Mouse (Mus musculus): Measurements from ENCODE around the gene Ccnjl. TPM values are rescaled to one million over a fixed set of nuclear protein-coding genes. Genes with fewer than 3 reads are reported as not detected.

Gene Ccnjl
- total RNA-seq, 2 experiments from 2014 or later: not detected

DNA sequence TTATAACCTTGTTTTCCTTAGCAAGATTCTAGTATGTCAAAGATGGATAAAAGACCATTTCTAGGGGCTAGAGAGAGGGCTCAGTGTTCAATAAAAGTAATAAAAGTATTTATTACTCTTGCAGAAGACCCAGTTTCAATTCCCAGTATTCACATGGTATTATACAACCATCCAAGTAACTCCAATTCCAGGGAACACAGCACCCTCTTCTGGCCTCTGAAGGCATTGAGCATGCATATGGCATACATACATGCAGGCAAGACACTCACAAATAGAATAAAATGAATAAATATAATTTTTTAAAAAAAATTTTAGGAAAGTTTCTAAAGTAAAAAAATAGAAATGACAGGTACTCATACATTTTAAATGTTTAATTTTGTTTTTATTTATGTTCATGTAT lies 10.5 kb upstream of the Ccnjl start:
- no peak for ATAC-seq (replicated peaks; ENCODE audit: low FRiP score, poor library complexity, severe bottlenecking)

- no peak for ATAC-seq (replicated peaks; ENCODE audit: low FRiP score, poor library complexity, severe bottlenecking)
These were observed 9.8 kb upstream of the Ccnjl start for GRCm38 (mm10) chr11:43518821-43519220.

DNA sequence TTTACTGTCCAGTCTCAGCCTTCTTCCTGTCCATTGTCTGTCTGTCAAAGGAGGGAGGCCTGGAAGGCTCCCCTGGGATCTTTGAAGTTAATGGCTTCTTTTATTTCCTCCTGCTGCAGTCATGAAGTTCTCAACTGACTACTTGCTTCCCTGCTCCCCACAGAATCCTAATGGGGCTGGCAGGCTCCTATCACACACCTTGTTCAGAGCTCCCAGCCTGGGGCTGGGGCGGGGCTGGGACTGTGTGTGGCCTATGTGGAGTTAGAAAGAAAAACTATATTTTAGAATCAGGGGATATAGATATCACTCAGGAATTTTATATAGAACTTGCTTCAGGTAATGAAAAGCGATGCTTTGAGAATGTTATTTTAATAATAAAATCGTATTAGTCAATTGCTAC lies 8.1 kb upstream of the Ccnjl start:
- ATAC-seq (replicated peaks; ENCODE audit: low FRiP score, poor library complexity, severe bottlenecking): no peak

DNA sequence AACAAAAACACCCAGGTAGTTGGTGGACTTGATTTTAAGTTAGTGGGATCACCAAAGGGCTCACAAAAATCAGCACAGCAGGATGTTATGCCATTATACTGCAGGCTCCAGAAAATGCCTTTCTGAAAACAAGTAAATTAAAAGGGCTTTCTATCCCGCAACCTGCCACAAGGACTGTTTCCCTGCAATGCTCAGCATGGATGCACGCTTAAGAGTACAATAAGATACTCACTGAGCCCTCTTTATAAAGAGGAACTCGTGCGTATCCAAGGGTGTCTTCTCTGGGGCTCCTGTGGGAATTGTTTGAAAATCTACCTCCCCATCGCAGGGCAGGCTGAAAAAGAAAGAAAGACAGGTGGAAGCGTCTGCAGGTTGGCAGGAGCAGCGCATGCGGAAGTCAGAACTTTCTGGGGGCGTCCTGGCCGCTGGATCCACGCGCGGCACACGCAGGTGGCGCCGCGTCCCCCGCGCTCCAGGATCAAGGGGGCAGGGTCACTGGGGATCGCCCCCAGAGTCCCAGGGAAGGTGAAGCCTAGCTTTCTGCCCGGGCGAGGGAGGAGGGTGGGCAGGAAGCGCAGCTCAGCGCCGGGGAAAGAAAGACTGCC lies 404 bp upstream of the Ccnjl start:
- no peak for ATAC-seq (replicated peaks; ENCODE audit: low FRiP score, poor library complexity, severe bottlenecking)

DNA sequence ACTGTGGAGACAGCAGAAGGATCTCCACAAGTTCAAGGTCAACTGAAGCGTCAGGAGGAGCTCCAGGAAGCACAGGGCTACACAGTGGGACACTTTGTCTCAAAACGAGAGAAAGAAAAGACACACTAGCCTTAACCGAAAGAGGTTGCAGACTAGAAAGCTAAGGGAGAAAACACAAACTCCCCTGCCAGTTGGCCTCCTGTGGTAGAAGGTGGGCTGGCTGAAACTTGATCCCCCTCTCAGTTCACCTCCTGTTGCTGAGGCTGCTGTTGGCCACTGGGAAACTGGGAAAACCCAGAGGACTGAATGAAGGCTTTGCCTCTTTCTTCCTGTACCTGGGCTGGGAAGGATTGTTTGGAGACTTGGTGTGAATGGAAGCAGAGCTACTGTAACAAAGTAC lies 1.5 kb downstream of the Ccnjl start:
- no peak for ATAC-seq (replicated peaks; ENCODE audit: low FRiP score, poor library complexity, severe bottlenecking)

- ATAC-seq (replicated peaks; ENCODE audit: low FRiP score, poor library complexity, severe bottlenecking): no peak
These were observed 3.0 kb downstream of the Ccnjl start for GRCm38 (mm10) chr11:43531619-43532018.

- no peak for ATAC-seq (replicated peaks; ENCODE audit: low FRiP score, poor library complexity, severe bottlenecking)
These were observed 8.5 kb downstream of the Ccnjl start for GRCm38 (mm10) chr11:43537074-43537473.

- ATAC-seq (replicated peaks; ENCODE audit: low FRiP score, poor library complexity, severe bottlenecking): no peak
These were observed 11.3 kb downstream of the Ccnjl start for GRCm38 (mm10) chr11:43539863-43540262.

GRCm38 (mm10) chr11:43543711-43544466 lies 15.3 kb downstream of the Ccnjl start:
- ATAC-seq (replicated peaks; ENCODE audit: low FRiP score, poor library complexity, severe bottlenecking): no peak

- ATAC-seq (replicated peaks; ENCODE audit: low FRiP score, poor library complexity, severe bottlenecking): no peak
These were observed 16.2 kb downstream of the Ccnjl start for GRCm38 (mm10) chr11:43544819-43545218.

GRCm38 (mm10) chr11:43545873-43546475 lies 17.4 kb downstream of the Ccnjl start:
- no peak for ATAC-seq (replicated peaks; ENCODE audit: low FRiP score, poor library complexity, severe bottlenecking)

- ATAC-seq (replicated peaks; ENCODE audit: low FRiP score, poor library complexity, severe bottlenecking): no peak
These were observed 18.1 kb downstream of the Ccnjl start for GRCm38 (mm10) chr11:43546678-43547077.

DNA sequence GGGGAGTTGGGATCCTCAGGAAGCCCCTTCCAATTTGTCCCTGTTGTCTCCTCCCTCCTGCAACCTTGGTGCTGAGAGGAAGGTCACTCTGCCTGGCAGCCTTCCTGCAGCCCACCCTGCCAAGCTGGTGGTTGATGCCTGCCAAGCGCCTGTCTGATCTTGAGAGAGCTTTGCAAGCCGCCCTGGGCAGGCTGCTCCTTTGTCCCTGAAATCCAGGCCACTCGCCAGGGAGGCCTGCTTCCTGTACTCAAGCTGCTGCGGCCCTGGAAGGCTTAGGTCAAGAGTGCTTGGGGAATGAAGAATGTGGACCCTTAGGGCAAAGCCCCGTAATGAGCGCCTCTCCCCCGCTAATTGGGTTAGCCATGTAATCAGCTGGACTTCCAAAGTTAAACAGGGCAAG lies 19.6 kb downstream of the Ccnjl start:
- no peak for ATAC-seq (replicated peaks; ENCODE audit: low FRiP score, poor library complexity, severe bottlenecking)

GRCm38 (mm10) chr11:43548657-43549435 lies 20.3 kb downstream of the Ccnjl start:
- no peak for ATAC-seq (replicated peaks; ENCODE audit: low FRiP score, poor library complexity, severe bottlenecking)

- no peak for ATAC-seq (replicated peaks; ENCODE audit: low FRiP score, poor library complexity, severe bottlenecking)
These were observed 21.1 kb downstream of the Ccnjl start for GRCm38 (mm10) chr11:43549701-43550100.

GRCm38 (mm10) chr11:43551756-43552155 lies 23.2 kb downstream of the Ccnjl start:
- ATAC-seq (replicated peaks; ENCODE audit: low FRiP score, poor library complexity, severe bottlenecking): no peak

GRCm38 (mm10) chr11:43552675-43553074 lies 24.1 kb downstream of the Ccnjl start:
- no peak for ATAC-seq (replicated peaks; ENCODE audit: low FRiP score, poor library complexity, severe bottlenecking)

- no peak for ATAC-seq (replicated peaks; ENCODE audit: low FRiP score, poor library complexity, severe bottlenecking)
These were observed 28.0 kb downstream of the Ccnjl start for GRCm38 (mm10) chr11:43556538-43556937.

DNA sequence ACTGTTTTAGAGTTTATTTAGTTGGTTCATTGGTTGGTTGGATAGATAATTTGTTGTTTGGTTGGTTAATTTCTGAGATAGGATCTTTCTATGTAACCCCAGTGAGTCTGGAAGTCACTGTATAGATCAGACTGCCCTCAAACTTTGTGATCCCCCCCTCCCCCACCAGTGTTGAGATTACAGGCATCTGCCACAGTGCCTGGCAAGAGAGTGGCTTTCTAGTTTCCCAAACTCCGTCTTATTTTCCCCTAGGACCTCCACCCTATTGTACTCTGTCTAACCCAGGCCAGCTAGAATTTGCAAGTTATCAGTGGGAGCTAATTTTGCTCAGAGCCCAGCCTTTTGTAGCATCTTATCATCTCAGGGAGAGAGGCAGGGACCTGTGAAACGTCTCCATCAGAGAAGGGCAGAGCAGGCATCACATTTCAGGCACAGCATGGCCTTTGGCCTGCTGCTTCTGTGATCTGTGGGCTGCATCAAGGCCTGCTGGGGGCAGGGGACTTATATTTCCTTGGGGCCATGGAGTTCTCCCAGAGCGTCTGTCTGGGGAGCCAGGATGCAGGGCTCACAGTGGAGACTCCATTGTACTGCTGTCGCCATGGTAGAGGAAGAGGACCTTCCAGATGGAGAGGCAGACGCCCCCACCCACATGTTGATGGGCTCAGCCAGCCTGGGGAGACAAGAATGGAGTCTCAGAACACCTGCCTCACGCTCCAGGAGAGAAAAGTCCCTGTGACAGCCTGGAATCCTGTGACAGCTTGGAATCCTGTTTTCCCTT lies 31.1 kb downstream of the Ccnjl start:
- no peak for ATAC-seq (replicated peaks; ENCODE audit: low FRiP score, poor library complexity, severe bottlenecking)

All from erythroid progenitor cell, adult 5-6 weeks (primary cell).